Mouse (Mus musculus): ENCODE measurements around the gene Ccr5. TPM values are rescaled to one million over a fixed set of nuclear protein-coding genes. Genes with fewer than 3 reads are reported as not detected.

Gene Ccr5
- total and polyA plus RNA-seq, 2 experiments from 2014 or later, result 1.2 to 4.1 TPM

GRCm38 (mm10) chr9:124138055-124138775, 16.9 kb downstream of the Ccr5 start:
- no peak overlapping the region for H3K9ac ChIP-seq
- WGBS, result 49% methylated on average over 4 of the region's 4 CpGs
- DNase-seq (no peak), ATAC-seq (no peak)
- TF ChIP-seq CTCF (IDR thresholded peaks at IDR 0.05; ENCODE audit: low read depth), result no peak
- no peaks in the 10 kb centered on the region for H3K27me3 ChIP-seq (ENCODE audit: insufficient read depth, low read length)
- no peaks in the 10 kb centered on the region for H3K4me1 ChIP-seq (ENCODE audit: insufficient read depth)
- no peak overlapping the region for H3K4me3 ChIP-seq (ENCODE audit: low read depth, low read length)
- no peak overlapping the region for H3K4me2 ChIP-seq (ENCODE audit: low read depth)
- no peaks in the 10 kb centered on the region for H3K36me3 ChIP-seq (ENCODE audit: insufficient read depth)
- no peak overlapping the region for H3K27ac ChIP-seq (ENCODE audit: low read depth, low read length)
- no peaks in the 10 kb centered on the region for H3K9me3 ChIP-seq (ENCODE audit: low read length)

DNA sequence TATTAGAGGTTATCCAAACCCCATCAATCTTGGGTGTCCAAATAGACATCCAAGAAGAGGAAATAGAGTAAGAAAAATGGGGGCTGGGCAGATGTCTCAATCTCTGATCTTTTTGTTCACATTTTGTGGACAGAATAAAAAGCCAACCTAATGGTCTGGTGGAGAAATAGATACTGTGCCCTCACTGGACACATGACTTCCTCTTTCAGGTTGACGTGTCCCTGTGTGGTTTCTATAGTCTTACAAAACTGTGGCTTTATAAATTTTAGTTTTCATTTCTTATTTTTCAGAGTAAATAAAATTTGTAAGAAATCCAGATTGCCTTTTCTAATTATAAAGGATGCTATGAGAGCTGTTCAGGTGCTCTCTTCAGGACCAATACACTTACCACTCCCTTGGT, 22.3 kb downstream of the Ccr5 start:
- 91% methylated on average over 1 of the region's 1 CpGs for WGBS
- ATAC-seq (no peak), DNase-seq (no peak)
- Histone ChIP-seq H3K9me3 (ENCODE audit: low read length) (no peaks in the 10 kb centered on the region), H3K36me3 (ENCODE audit: insufficient read depth) (no peaks in the 10 kb centered on the region), H3K4me2 (ENCODE audit: low read depth) (no peak overlapping the region), H3K4me1 (ENCODE audit: insufficient read depth) (no peaks in the 10 kb centered on the region), H3K4me3 (ENCODE audit: low read depth, low read length) (no peak overlapping the region), H3K27me3 (ENCODE audit: insufficient read depth, low read length) (no peaks in the 10 kb centered on the region), H3K9ac (no peak overlapping the region), H3K27ac (ENCODE audit: low read depth, low read length) (no peak overlapping the region)
- TF ChIP-seq CTCF (IDR thresholded peaks at IDR 0.05; ENCODE audit: low read depth), result no peak

GRCm38 (mm10) chr9:124146307-124146706, 25.0 kb downstream of the Ccr5 start:
- Histone ChIP-seq H3K9ac (no peak overlapping the region), H3K9me3 (ENCODE audit: low read length) (no peaks in the 10 kb centered on the region), H3K4me2 (ENCODE audit: low read depth) (no peak overlapping the region), H3K36me3 (ENCODE audit: insufficient read depth) (no peaks in the 10 kb centered on the region), H3K27ac (ENCODE audit: low read depth, low read length) (no peak overlapping the region), H3K27me3 (ENCODE audit: insufficient read depth, low read length) (no peaks in the 10 kb centered on the region), H3K4me3 (ENCODE audit: low read depth, low read length) (no peak overlapping the region), H3K4me1 (ENCODE audit: insufficient read depth) (no peaks in the 10 kb centered on the region)
- TF ChIP-seq CTCF (IDR thresholded peaks at IDR 0.05; ENCODE audit: low read depth), result no peak
- ATAC-seq (no peak), DNase-seq (no peak)

Other genes with a start within 250 kb of the Ccr5 start
- gene Ccr1, start 152.9 kb upstream of the Ccr5 start, total RNA-seq (2014; rRNA removed), result 0.38 and 1.1 TPM in 2 replicates
- gene Ccr1, start 152.9 kb upstream of the Ccr5 start, polyA plus RNA-seq (2015; fragmentation: Nextera tagmentation; extraction: Ambion mirVana), result 0.76 and 0.77 TPM in 2 replicates
- gene Ccr1l1, start 143.1 kb upstream of the Ccr5 start, total RNA-seq (2014; rRNA removed), result not detected in 2 replicates
- not detected in 2 replicates for gene Ccr1l1, start 143.1 kb upstream of the Ccr5 start, polyA plus RNA-seq (2015; fragmentation: Nextera tagmentation; extraction: Ambion mirVana)
- gene Ccr3, start 99.6 kb upstream of the Ccr5 start, total RNA-seq (2014; rRNA removed), result 0.05 TPM in 1 of 2 replicates, not detected in the other
- not detected in 2 replicates for gene Ccr3, start 99.6 kb upstream of the Ccr5 start, polyA plus RNA-seq (2015; fragmentation: Nextera tagmentation; extraction: Ambion mirVana)
- gene Ccr2, start 19.6 kb upstream of the Ccr5 start, total RNA-seq (2014; rRNA removed), result 0.10 TPM in 1 of 2 replicates, not detected in the other
- 0.07 and 0.08 TPM in 2 replicates for gene Ccr2, start 19.6 kb upstream of the Ccr5 start, polyA plus RNA-seq (2015; fragmentation: Nextera tagmentation; extraction: Ambion mirVana)
- gene 2010315B03Rik, start 191.2 kb downstream of the Ccr5 start, total RNA-seq (2014; rRNA removed), result 12.9 and 19.8 TPM in 2 replicates
- gene 2010315B03Rik, start 191.2 kb downstream of the Ccr5 start, polyA plus RNA-seq (2015; fragmentation: Nextera tagmentation; extraction: Ambion mirVana), result 7.7 and 12.0 TPM in 2 replicates